In the genomic region with DNA sequence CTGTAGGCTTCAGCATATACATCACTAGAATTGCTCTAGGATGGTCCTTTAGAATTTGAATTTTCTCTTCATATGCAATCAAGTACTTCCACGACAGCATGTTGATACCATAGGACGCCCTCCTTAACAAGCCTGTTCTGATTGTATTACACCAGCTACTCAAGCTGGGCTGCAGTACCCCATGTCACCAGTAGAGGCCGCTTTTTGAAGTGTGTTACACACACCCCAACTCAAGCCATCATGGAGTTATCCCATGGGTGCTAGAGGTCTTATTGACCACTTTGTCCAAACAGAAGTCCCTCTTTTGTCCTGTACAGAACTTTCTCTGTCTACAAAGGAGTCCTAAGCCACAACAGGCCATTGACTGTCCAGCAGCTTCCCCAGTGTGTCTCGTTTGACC, we compare ENCODE assay signal across 8 mouse cellular contexts.
DNase-seq lines count a peak whose midpoint lies in the region; ATAC-seq and TF ChIP-seq lines count a peak whose summit lies in the region.

No protein-coding gene starts in this region.

- H3K27me3 ChIP-seq in ES-Bruce4 (ENCODE audit: control insufficient read depth, insufficient read depth, low read length, poor library complexity, severe bottlenecking) = no peaks in the 10 kb centered on the region
- H3K27me3 ChIP-seq in lung, postnatal 0 days (replicated peaks; ENCODE audit: insufficient read depth, low read length) = no peaks in the 10 kb centered on the region

- H3K4me2 ChIP-seq in lung, postnatal 0 days (replicated peaks; ENCODE audit: low read depth, low read length) = no peak overlapping the region

- H3K36me3 ChIP-seq in ES-Bruce4 (ENCODE audit: control insufficient read depth, insufficient read depth, low read length, poor library complexity, severe bottlenecking) = no peaks in the 10 kb centered on the region
- H3K36me3 ChIP-seq in lung, postnatal 0 days (ENCODE audit: insufficient read depth, low read length) = no peaks in the 10 kb centered on the region

- DNase-seq in A20 (ENCODE audit: low read depth, low spot score) = peak; percentile 54
- peak; percentile 47 for DNase-seq in c-Kit-positive CD71-positive TER-119-positive erythroid progenitor cells, embryonic 14.5 days (ENCODE audit: low spot score)
- peak; percentile 84 for DNase-seq in gastrocnemius, adult 2 months
- DNase-seq in large intestine, adult 2 months (ENCODE audit: low read depth, low spot score) = peak; percentile 47
- DNase-seq in lung, postnatal 0 days (ENCODE audit: low spot score) = peak; percentile 74
- peak; percentile 42 to 81 for DNase-seq in spleen, adult 18-20 months

- TF ChIP-seq POLR2A in ES-Bruce4 (IDR thresholded peaks at IDR 0.05; ENCODE audit: insufficient read depth, low read length) = no peak

- WGBS in large intestine, adult 2 months = 42% methylated on average over 4 of the region's 4 CpGs
- WGBS in lung, postnatal 0 days = 42% methylated on average over 4 of the region's 4 CpGs

- no peak overlapping the region for H3K9ac ChIP-seq in ES-Bruce4 (ENCODE audit: low read depth, poor library complexity, severe bottlenecking)
- no peak overlapping the region for H3K9ac ChIP-seq in lung, postnatal 0 days (replicated peaks; ENCODE audit: low read depth)

- H3K9me3 ChIP-seq in ES-Bruce4 (replicated peaks; ENCODE audit: control insufficient read depth, insufficient read depth, low read length, poor library complexity, severe bottlenecking) = no peaks in the 10 kb centered on the region
- no peaks in the 10 kb centered on the region for H3K9me3 ChIP-seq in lung, postnatal 0 days (ENCODE audit: low read length)

- no peak overlapping the region for H3K4me3 ChIP-seq in ES-Bruce4 (ENCODE audit: low read depth, low read length)
- no peak overlapping the region for H3K4me3 ChIP-seq in gastrocnemius, adult 2 months
- no peak overlapping the region for H3K4me3 ChIP-seq in lung, postnatal 0 days (ENCODE audit: low read depth, low read length)

- TF ChIP-seq CTCF in ES-Bruce4 (IDR thresholded peaks at IDR 0.05; ENCODE audit: low read depth, low read length) = peak; percentile 57
- no peak; the same call in 1 of the 2 replicates for TF ChIP-seq CTCF in gastrocnemius, adult 2 months (IDR thresholded peaks at IDR 0.05)
- peak; percentile 97 for TF ChIP-seq CTCF in lung, postnatal 0 days (IDR thresholded peaks at IDR 0.05)

- ATAC-seq in lung, postnatal 0 days = peak; percentile 47; the same call in 1 of the 2 replicates
- ATAC-seq in erythroid progenitor cell, adult 5-6 weeks (replicated peaks; ENCODE audit: low FRiP score, poor library complexity, severe bottlenecking) = no peak

- no peaks in the 10 kb centered on the region for H3K4me1 ChIP-seq in ES-Bruce4 (ENCODE audit: control insufficient read depth, insufficient read depth, low read length)
- H3K4me1 ChIP-seq in lung, postnatal 0 days (ENCODE audit: insufficient read depth, low read depth, low read length) = no peaks in the 10 kb centered on the region

- no peak for TF ChIP-seq EP300 in ES-Bruce4 (IDR thresholded peaks at IDR 0.05; ENCODE audit: insufficient read depth, low read depth, low read length)
- TF ChIP-seq EP300 in lung, postnatal 0 days (IDR thresholded peaks at IDR 0.05) = no peak

- H3K27ac ChIP-seq in ES-Bruce4 (ENCODE audit: insufficient read depth, low read length) = no peak overlapping the region
- H3K27ac ChIP-seq in gastrocnemius, adult 2 months = no peak overlapping the region
- no peak overlapping the region for H3K27ac ChIP-seq in lung, postnatal 0 days (ENCODE audit: low read length)

- intact Hi-C loops in gastrocnemius, adult 2 months (cut with DNase I) = loop anchor here (1.0 to 5.0 kb wide), 4 partner anchors 76 to 449 kb away; no protein-coding TSS in a partner anchor
